In the genomic region with DNA sequence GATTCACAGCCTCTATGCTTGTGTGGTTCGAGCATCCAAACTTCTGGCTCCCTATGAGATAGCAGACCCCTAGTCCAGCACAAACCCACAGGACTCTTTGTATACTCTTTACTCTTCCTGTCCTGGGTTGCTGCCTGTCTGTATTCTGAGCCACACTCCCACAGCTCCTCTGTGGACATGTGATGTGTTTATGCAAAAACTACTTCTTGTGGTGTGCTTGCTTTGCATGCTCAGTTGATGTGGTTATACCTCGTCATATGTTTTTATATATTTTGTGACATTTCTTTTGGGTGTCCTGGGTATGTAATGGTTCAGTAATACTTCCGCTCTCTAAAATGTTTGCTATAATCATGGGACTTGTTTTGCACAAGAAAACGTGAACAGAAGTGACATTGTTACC, we compare ENCODE assay signal across 17 mouse cellular contexts.
DNase-seq lines count a peak whose midpoint lies in the region; ATAC-seq lines count a peak whose summit lies in the region.
"Had no signal": no experiment of that assay in that cellular context is flagged by ENCODE, and none has a peak within 500 bp of the region (broad histone marks: within the 10 kb centered on the region; RNA-seq: fewer than 3 reads in every experiment).

No protein-coding gene starts in this region.

- no peaks in the 10 kb centered on the region for H3K9me3 ChIP-seq in heart, embryonic 16.5 days (replicated peaks; ENCODE audit: control insufficient read depth, low read length)
- H3K9me3 ChIP-seq in hindbrain, embryonic 11.5 days (ENCODE audit: control insufficient read depth, low read length) = no peaks in the 10 kb centered on the region
- H3K9me3 ChIP-seq: heart, embryonic 12.5 days; hindbrain, embryonic 12.5 days; limb, embryonic 13.5 days; midbrain, embryonic 10.5 days had no signal

- no peaks in the 10 kb centered on the region for H3K4me1 ChIP-seq in heart, embryonic 16.5 days (ENCODE audit: control insufficient read depth, insufficient read depth, low read length)
- no peaks in the 10 kb centered on the region for H3K4me1 ChIP-seq in hindbrain, embryonic 11.5 days (replicated peaks; ENCODE audit: control insufficient read depth, insufficient read depth, low read length)
- H3K4me1 ChIP-seq: heart, embryonic 12.5 days; hindbrain, embryonic 12.5 days; midbrain, embryonic 10.5 days had no signal

- ATAC-seq in heart, embryonic 16.5 days (replicated peaks; ENCODE audit: extremely low read depth, insufficient read depth, low FRiP score) = 0 out of 2 replicates have a peak, but pooled peaks have one; percentile 23
- peak; percentile 89 for ATAC-seq in CD4-positive, CD25-positive, alpha-beta regulatory T cell, adult 4 months
- ATAC-seq in inflammation-experienced regulatory T-cells, adult 6 months = peak; percentile 95
- ATAC-seq in hindbrain, embryonic 11.5 days (ENCODE audit: low FRiP score) = no peak

- 65% methylated on average over 4 of the region's 4 CpGs for WGBS in heart, embryonic 16.5 days
- 85% methylated on average over 4 of the region's 4 CpGs for WGBS in hindbrain, embryonic 11.5 days

- no peak overlapping the region for H3K4me2 ChIP-seq in heart, embryonic 16.5 days (ENCODE audit: low read depth, low read length)
- no peak overlapping the region for H3K4me2 ChIP-seq in hindbrain, embryonic 11.5 days (replicated peaks; ENCODE audit: low read depth, low read length)
- H3K4me2 ChIP-seq: heart, embryonic 12.5 days; hindbrain, embryonic 12.5 days; limb, embryonic 13.5 days; lung, embryonic 14.5 days had no signal

- H3K4me3 ChIP-seq in heart, embryonic 16.5 days (ENCODE audit: low read length) = no peak overlapping the region
- no peak overlapping the region for H3K4me3 ChIP-seq in hindbrain, embryonic 11.5 days (ENCODE audit: low read depth, low read length)
- H3K4me3 ChIP-seq: heart, embryonic 12.5 days; hindbrain, embryonic 12.5 days; left cerebral cortex, adult 2 months; limb, embryonic 13.5 days; midbrain, embryonic 10.5 days had no signal

- H3K27ac ChIP-seq in heart, embryonic 16.5 days (ENCODE audit: low read length) = no peak overlapping the region
- H3K27ac ChIP-seq in hindbrain, embryonic 11.5 days (ENCODE audit: low read depth, low read length) = no peak overlapping the region
- H3K27ac ChIP-seq: hindbrain, embryonic 12.5 days; left cerebral cortex, adult 2 months; limb, embryonic 13.5 days; midbrain, embryonic 10.5 days had no signal

- H3K36me3 ChIP-seq in heart, embryonic 16.5 days (ENCODE audit: control insufficient read depth, insufficient read depth) = no peaks in the 10 kb centered on the region
- no peaks in the 10 kb centered on the region for H3K36me3 ChIP-seq in hindbrain, embryonic 11.5 days (ENCODE audit: control insufficient read depth, insufficient read depth, low read length)
- H3K36me3 ChIP-seq: heart, embryonic 12.5 days; hindbrain, embryonic 12.5 days; limb, embryonic 13.5 days; midbrain, embryonic 10.5 days had no signal

- H3K9ac ChIP-seq in heart, embryonic 16.5 days (ENCODE audit: low read length) = no peak overlapping the region
- no peak overlapping the region for H3K9ac ChIP-seq in hindbrain, embryonic 11.5 days (ENCODE audit: low read depth, low read length)
- H3K9ac ChIP-seq: heart, embryonic 12.5 days; hindbrain, embryonic 12.5 days; limb, embryonic 13.5 days; lung, embryonic 14.5 days had no signal

- no peaks in the 10 kb centered on the region for H3K27me3 ChIP-seq in heart, embryonic 16.5 days (ENCODE audit: control insufficient read depth, insufficient read depth, low read length)
- no peaks in the 10 kb centered on the region for H3K27me3 ChIP-seq in hindbrain, embryonic 11.5 days (ENCODE audit: control insufficient read depth, insufficient read depth, low read length)
- H3K27me3 ChIP-seq: heart, embryonic 12.5 days; hindbrain, embryonic 12.5 days; limb, embryonic 13.5 days had no signal

- no peak for DNase-seq in heart, postnatal 4 days
- peak; percentile 35 to 40 for DNase-seq in spleen, adult 18-20 months
- DNase-seq in hindbrain, embryonic 11.5 days (ENCODE audit: low spot score) = no peak
- no peak for DNase-seq in cerebellum, adult 9-10 months
- no peak for DNase-seq in adrenal gland, adult 8-10 months
- DNase-seq: cerebellum, postnatal 14 days; kidney, adult 11 months; lung, embryonic 14.5 days; right cerebral cortex, postnatal 4 days had no signal

Comparison
In these comparisons a context has a peak if more than half of its experiments do, and no peak if none do; other contexts are left out.
1. DNase-seq: peak in spleen, adult 18-20 months (2 of 2); none in heart, postnatal 4 days (single experiment), hindbrain, embryonic 11.5 days (single experiment), cerebellum, adult 9-10 months (single experiment) and adrenal gland, adult 8-10 months (single experiment).